Mouse (Mus musculus) cerebellum, adult 2 months (tissue): ENCODE results near the gene Dffb.

Source experiments
- CTCF ChIP-seq: fragments of 200-500 bp; IDR thresholded peaks from 2 replicates; pipeline ENCODE4 v1.5.1; 2011; ENCODE audit warnings: low read depth, mild to moderate bottlenecking, control low read depth, low read length, moderate library complexity, borderline replicate concordance; ENCODE audit not compliant: insufficient read depth
- POLR2A ChIP-seq: fragments of 200-500 bp; IDR thresholded peaks from 2 replicates; pipeline ENCODE4 v1.6.1; 2011; ENCODE audit warnings: low read length, control low read depth, borderline replicate concordance; ENCODE audit not compliant: insufficient read depth

GRCm38 (mm10) chr4:153950372-153950771, 24.6 kb downstream of the Dffb start:
- TF ChIP-seq CTCF (no peak), POLR2A (no peak)
